Mouse (Mus musculus) kidney, adult 10 weeks (tissue): ENCODE measurements around the gene Sc5d. TPM values are rescaled to one million over a fixed set of nuclear protein-coding genes. Genes with fewer than 3 reads are reported as not detected.

ENCODE experiments used
- polyA plus RNA-seq: library from polyadenylated mRNA; stranded (reverse); fragments of 350-450 nt; fragmentation: Illumina TruSeq; extraction: RNeasy Lipid Tissue Mini Kit (QIAGEN cat#74804); gene quantifications from one replicate; pipeline ENCODE4 v1.2.3, GENCODE M21; 2014; ENCODE audit warnings: low read depth, low replicate concordance

Sc5d gene
- polyA plus RNA-seq: 60.4 TPM

GRCm38 (mm10) chr9:42264145-42264544 lies at the start of gene Sc5d:
Gene Sc5d (minus strand): TSS chr9:42264256.

Other genes with a start within 250 kb of the Sc5d start
- 40.8 TPM for gene Sorl1, start 140.0 kb downstream of the Sc5d start, polyA plus RNA-seq
- gene Tecta, start 135.7 kb upstream of the Sc5d start, polyA plus RNA-seq: not detected
- gene Tbcel, start 243.6 kb upstream of the Sc5d start, polyA plus RNA-seq: 42.3 TPM